Mouse (Mus musculus): ENCODE measurements at regions not wholly inside any gene's neighbourhood (a gene's known extent, or its start where the extent isn't known, plus 50 kb on each side); places are given as distances from the start of the nearest gene placed in this dataset.
A peak's percentile ranks its signal among the peaks of the same experiment; 100 is the strongest.

GRCm38 (mm10) chr13:52041467-52042421, 195.3 kb downstream of the Gadd45g start:
- no peak overlapping the region for H3K9ac ChIP-seq (ENCODE audit: low read depth, poor library complexity, severe bottlenecking)
- TF ChIP-seq POLR2A (IDR thresholded peaks at IDR 0.05; ENCODE audit: insufficient read depth, low read length) (no peak), CTCF (IDR thresholded peaks at IDR 0.05; ENCODE audit: low read depth, low read length) (no peak), EP300 (IDR thresholded peaks at IDR 0.05; ENCODE audit: insufficient read depth, low read depth, low read length) (no peak)
- no peak overlapping the region for H3K27ac ChIP-seq (ENCODE audit: insufficient read depth, low read length)
- no peak overlapping the region for H3K4me3 ChIP-seq (ENCODE audit: low read depth, low read length)
- no peaks in the 10 kb centered on the region for H3K9me3 ChIP-seq (replicated peaks; ENCODE audit: control insufficient read depth, insufficient read depth, low read length, poor library complexity, severe bottlenecking)
- H3K36me3 ChIP-seq (ENCODE audit: control insufficient read depth, insufficient read depth, low read length, poor library complexity, severe bottlenecking), result no peaks in the 10 kb centered on the region
- H3K4me1 ChIP-seq (ENCODE audit: control insufficient read depth, insufficient read depth, low read length), result no peaks in the 10 kb centered on the region
- no peaks in the 10 kb centered on the region for H3K27me3 ChIP-seq (ENCODE audit: control insufficient read depth, insufficient read depth, low read length, poor library complexity, severe bottlenecking)

- no peaks in the 10 kb centered on the region for H3K27me3 ChIP-seq (ENCODE audit: control insufficient read depth, insufficient read depth, low read length, poor library complexity, severe bottlenecking)
- H3K4me1 ChIP-seq (ENCODE audit: control insufficient read depth, insufficient read depth, low read length), result no peaks in the 10 kb centered on the region
- H3K9me3 ChIP-seq (replicated peaks; ENCODE audit: control insufficient read depth, insufficient read depth, low read length, poor library complexity, severe bottlenecking), result no peaks in the 10 kb centered on the region
- TF ChIP-seq EP300 (IDR thresholded peaks at IDR 0.05; ENCODE audit: insufficient read depth, low read depth, low read length) (no peak), POLR2A (IDR thresholded peaks at IDR 0.05; ENCODE audit: insufficient read depth, low read length) (no peak), CTCF (IDR thresholded peaks at IDR 0.05; ENCODE audit: low read depth, low read length) (no peak)
- H3K36me3 ChIP-seq (ENCODE audit: control insufficient read depth, insufficient read depth, low read length, poor library complexity, severe bottlenecking), result no peaks in the 10 kb centered on the region
- no peak overlapping the region for H3K4me3 ChIP-seq (ENCODE audit: low read depth, low read length)
- no peak overlapping the region for H3K9ac ChIP-seq (ENCODE audit: low read depth, poor library complexity, severe bottlenecking)
- no peak overlapping the region for H3K27ac ChIP-seq (ENCODE audit: insufficient read depth, low read length)
Measured at GRCm38 (mm10) chr13:52042867-52043266, 196.4 kb downstream of the Gadd45g start.

GRCm38 (mm10) chr13:52043916-52044315, 197.4 kb downstream of the Gadd45g start:
- peaks cover 6% of the 10 kb centered on the region for H3K9me3 ChIP-seq (replicated peaks; ENCODE audit: control insufficient read depth, insufficient read depth, low read length, poor library complexity, severe bottlenecking)
- no peaks in the 10 kb centered on the region for H3K4me1 ChIP-seq (ENCODE audit: control insufficient read depth, insufficient read depth, low read length)
- no peaks in the 10 kb centered on the region for H3K36me3 ChIP-seq (ENCODE audit: control insufficient read depth, insufficient read depth, low read length, poor library complexity, severe bottlenecking)
- H3K27me3 ChIP-seq (ENCODE audit: control insufficient read depth, insufficient read depth, low read length, poor library complexity, severe bottlenecking), result no peaks in the 10 kb centered on the region
- no peak overlapping the region for H3K9ac ChIP-seq (ENCODE audit: low read depth, poor library complexity, severe bottlenecking)
- H3K27ac ChIP-seq (ENCODE audit: insufficient read depth, low read length), result no peak overlapping the region
- H3K4me3 ChIP-seq (ENCODE audit: low read depth, low read length), result no peak overlapping the region
- TF ChIP-seq EP300 (IDR thresholded peaks at IDR 0.05; ENCODE audit: insufficient read depth, low read depth, low read length), result no peak
- TF ChIP-seq POLR2A (IDR thresholded peaks at IDR 0.05; ENCODE audit: insufficient read depth, low read length), result no peak
- no peak for TF ChIP-seq CTCF (IDR thresholded peaks at IDR 0.05; ENCODE audit: low read depth, low read length)

GRCm38 (mm10) chr13:52045349-52045748, 198.9 kb downstream of the Gadd45g start:
- Histone ChIP-seq H3K9me3 (replicated peaks; ENCODE audit: control insufficient read depth, insufficient read depth, low read length, poor library complexity, severe bottlenecking) (peaks cover 20% of the 10 kb centered on the region), H3K27me3 (ENCODE audit: control insufficient read depth, insufficient read depth, low read length, poor library complexity, severe bottlenecking) (no peaks in the 10 kb centered on the region), H3K9ac (ENCODE audit: low read depth, poor library complexity, severe bottlenecking) (no peak overlapping the region), H3K36me3 (ENCODE audit: control insufficient read depth, insufficient read depth, low read length, poor library complexity, severe bottlenecking) (no peaks in the 10 kb centered on the region), H3K4me1 (ENCODE audit: control insufficient read depth, insufficient read depth, low read length) (no peaks in the 10 kb centered on the region), H3K4me3 (ENCODE audit: low read depth, low read length) (no peak overlapping the region), H3K27ac (ENCODE audit: insufficient read depth, low read length) (no peak overlapping the region)
- TF ChIP-seq POLR2A (IDR thresholded peaks at IDR 0.05; ENCODE audit: insufficient read depth, low read length), result no peak
- TF ChIP-seq CTCF (IDR thresholded peaks at IDR 0.05; ENCODE audit: low read depth, low read length), result no peak
- no peak for TF ChIP-seq EP300 (IDR thresholded peaks at IDR 0.05; ENCODE audit: insufficient read depth, low read depth, low read length)

- Histone ChIP-seq H3K9me3 (replicated peaks; ENCODE audit: control insufficient read depth, insufficient read depth, low read length, poor library complexity, severe bottlenecking) (peaks cover 20% of the 10 kb centered on the region), H3K27me3 (ENCODE audit: control insufficient read depth, insufficient read depth, low read length, poor library complexity, severe bottlenecking) (no peaks in the 10 kb centered on the region), H3K9ac (ENCODE audit: low read depth, poor library complexity, severe bottlenecking) (no peak overlapping the region), H3K27ac (ENCODE audit: insufficient read depth, low read length) (no peak overlapping the region), H3K4me3 (ENCODE audit: low read depth, low read length) (no peak overlapping the region), H3K36me3 (ENCODE audit: control insufficient read depth, insufficient read depth, low read length, poor library complexity, severe bottlenecking) (no peaks in the 10 kb centered on the region), H3K4me1 (ENCODE audit: control insufficient read depth, insufficient read depth, low read length) (no peaks in the 10 kb centered on the region)
- no peak for TF ChIP-seq CTCF (IDR thresholded peaks at IDR 0.05; ENCODE audit: low read depth, low read length)
Measured at GRCm38 (mm10) chr13:52046020-52046419, 199.5 kb downstream of the Gadd45g start.

GRCm38 (mm10) chr13:52046700-52047099, 200.2 kb downstream of the Gadd45g start:
- Histone ChIP-seq H3K4me1 (ENCODE audit: control insufficient read depth, insufficient read depth, low read length) (no peaks in the 10 kb centered on the region), H3K36me3 (ENCODE audit: control insufficient read depth, insufficient read depth, low read length, poor library complexity, severe bottlenecking) (no peaks in the 10 kb centered on the region), H3K9me3 (replicated peaks; ENCODE audit: control insufficient read depth, insufficient read depth, low read length, poor library complexity, severe bottlenecking) (peaks cover 20% of the 10 kb centered on the region), H3K27ac (ENCODE audit: insufficient read depth, low read length) (no peak overlapping the region), H3K27me3 (ENCODE audit: control insufficient read depth, insufficient read depth, low read length, poor library complexity, severe bottlenecking) (no peaks in the 10 kb centered on the region), H3K9ac (ENCODE audit: low read depth, poor library complexity, severe bottlenecking) (no peak overlapping the region), H3K4me3 (ENCODE audit: low read depth, low read length) (peak overlapping the region; percentile 52)
- TF ChIP-seq CTCF (IDR thresholded peaks at IDR 0.05; ENCODE audit: low read depth, low read length) (no peak), POLR2A (IDR thresholded peaks at IDR 0.05; ENCODE audit: insufficient read depth, low read length) (no peak), EP300 (IDR thresholded peaks at IDR 0.05; ENCODE audit: insufficient read depth, low read depth, low read length) (no peak)

All from ES-Bruce4 (cell line).